Mouse (Mus musculus) heart, embryonic 14.5 days (tissue): ENCODE results near the gene Pimreg. TPM values are rescaled to one million over a fixed set of nuclear protein-coding genes. Genes with fewer than 3 reads are reported as not detected.

Experiments used
- polyA plus RNA-seq: library from polyadenylated mRNA; unstranded; fragments of >200 nt; fragmentation: Nextera tagmentation; extraction: Ambion mirVana; gene quantifications from 2 replicates; pipeline ENCODE4 v1.2.1, GENCODE M21; 2014

Gene Pimreg
- polyA plus RNA-seq, 1 experiment from 2014 or later: 76.4 TPM

Other genes with a start within 250 kb of the Pimreg start
- gene Aipl1, start 4.5 kb upstream of the Pimreg start, polyA plus RNA-seq: 0.22 and 0.36 TPM in 2 replicates
- gene Pitpnm3, start 93.7 kb downstream of the Pimreg start, polyA plus RNA-seq: 0.26 and 0.39 TPM in 2 replicates
- gene Gm43951, start 164.8 kb downstream of the Pimreg start, polyA plus RNA-seq: not detected in 2 replicates
- gene 4933427D14Rik, start 165.4 kb downstream of the Pimreg start, polyA plus RNA-seq: 6.1 and 6.5 TPM in 2 replicates
- gene Txndc17, start 165.5 kb downstream of the Pimreg start, polyA plus RNA-seq: 161 and 177 TPM in 2 replicates
- gene Med31, start 173.6 kb downstream of the Pimreg start, polyA plus RNA-seq: 29.9 and 33.2 TPM in 2 replicates
- 0.19 and 0.34 TPM in 2 replicates for gene Slc13a5, start 225.2 kb downstream of the Pimreg start, polyA plus RNA-seq